Mouse (Mus musculus) kidney, postnatal 0 days (tissue): ENCODE results near the gene Gm20696. TPM values are rescaled to one million over a fixed set of nuclear protein-coding genes. Genes with fewer than 3 reads are reported as not detected.

Source experiments
- ATAC-seq: fragments of 200-750 bp; cut with Nextera tagmentation; replicated peaks from 2 replicates; pipeline ENCODE4 v1.8.0; 2017; ENCODE audit warnings: low read depth, moderate number of reproducible peaks, moderate TSS enrichment, moderate library complexity; ENCODE audit not compliant: low FRiP score
- DNase-seq: peaks from one replicate; pipeline ENCODE4 v3.0.0-alpha.2; 2016; ENCODE audit warnings: low spot score
- H3K27ac ChIP-seq: fragments of 300-500 bp; sonication (generic); 2 replicates; pipeline ENCODE4 v1.5.1; 2014; ENCODE audit warnings: mild to moderate bottlenecking
- H3K27me3 ChIP-seq: fragments of 300-500 bp; sonication (generic); 2 replicates; pipeline ENCODE4 v1.6.1; 2014; ENCODE audit warnings: low read length, mixed read lengths; ENCODE audit not compliant: insufficient read depth
- H3K36me3 ChIP-seq: fragments of 300-500 bp; sonication (generic); 2 replicates; pipeline ENCODE4 v1.6.1; 2014; ENCODE audit warnings: low read length, mixed read lengths; ENCODE audit not compliant: insufficient read depth
- H3K4me1 ChIP-seq: fragments of 300-500 bp; sonication (generic); replicated peaks from 2 replicates; pipeline ENCODE4 v1.6.1; 2014; ENCODE audit warnings: antibody characterized with exemption, low read length, mixed read lengths; ENCODE audit not compliant: insufficient read depth
- H3K4me2 ChIP-seq: fragments of 300-500 bp; sonication (generic); 2 replicates; pipeline ENCODE4 v1.6.1; 2014; ENCODE audit warnings: mild to moderate bottlenecking, low read length, moderate library complexity, mixed read lengths
- H3K4me3 ChIP-seq: fragments of 300-500 bp; sonication (generic); replicated peaks from 2 replicates; pipeline ENCODE4 v1.5.1; 2014; ENCODE audit warnings: low read depth, low read length
- H3K9ac ChIP-seq: fragments of 300-500 bp; sonication (generic); 2 replicates; pipeline ENCODE4 v1.6.1; 2014; ENCODE audit warnings: low read depth, low read length
- H3K9me3 ChIP-seq: fragments of 300-500 bp; sonication (generic); replicated peaks from 2 replicates; pipeline ENCODE4 v1.6.1; 2016; ENCODE audit warnings: low read length, inconsistent platforms, mixed read lengths
- CTCF ChIP-seq: IDR thresholded peaks from 2 replicates; pipeline ENCODE4 v1.5.1; 2016; ENCODE audit warnings: antibody characterized with exemption, low read depth, mild to moderate bottlenecking, moderate library complexity
- WGBS: fragments of 180-500 bp; shearing (Covaris S2); extraction: QIAGEN DNeasy Blood & Tissue Kit; methylation state at CpG from one replicate; pipeline ENCODE4 v1.1.7; 2014; 5-methylcytosine and 5-hydroxymethylcytosine counted together
- polyA plus RNA-seq: library from polyadenylated mRNA; unstranded; fragments of >200 nt; fragmentation: Nextera tagmentation; extraction: Ambion mirVana; gene quantifications from 2 replicates; pipeline ENCODE4 v1.2.1, GENCODE M21; 2015

Gene Gm20696
- polyA plus RNA-seq, 1 experiment from 2014 or later: 1.7 TPM

- 61% methylated on average over 7 of the region's 7 CpGs for WGBS
- no peak for DNase-seq
- no peaks in the 10 kb centered on the region for H3K36me3 ChIP-seq
- H3K27ac ChIP-seq: no peak overlapping the region
- no peaks in the 10 kb centered on the region for H3K27me3 ChIP-seq
- no peaks in the 10 kb centered on the region for H3K9me3 ChIP-seq
- H3K4me1 ChIP-seq: no peaks in the 10 kb centered on the region
- ATAC-seq: no peak
- no peak overlapping the region for H3K4me3 ChIP-seq
- no peak overlapping the region for H3K4me2 ChIP-seq
- TF ChIP-seq CTCF: no peak
- no peak overlapping the region for H3K9ac ChIP-seq
Observed at GRCm38 (mm10) chr6:99655488-99655887, 11.1 kb downstream of the Gm20696 start.

- Histone ChIP-seq H3K4me2 (no peak overlapping the region), H3K9me3 (no peaks in the 10 kb centered on the region), H3K4me1 (no peaks in the 10 kb centered on the region), H3K36me3 (no peaks in the 10 kb centered on the region), H3K9ac (no peak overlapping the region), H3K27ac (no peak overlapping the region), H3K27me3 (no peaks in the 10 kb centered on the region), H3K4me3 (no peak overlapping the region)
- no peak for TF ChIP-seq CTCF
- ATAC-seq (no peak), DNase-seq (no peak)
- 55% methylated on average over 5 of the region's 5 CpGs for WGBS
Observed at GRCm38 (mm10) chr6:99654343-99654742, 12.3 kb downstream of the Gm20696 start.

GRCm38 (mm10) chr6:99652341-99652740, 14.3 kb downstream of the Gm20696 start:
- H3K4me3 ChIP-seq: no peak overlapping the region
- H3K27me3 ChIP-seq: no peaks in the 10 kb centered on the region
- H3K4me1 ChIP-seq: no peaks in the 10 kb centered on the region
- no peak overlapping the region for H3K27ac ChIP-seq
- H3K4me2 ChIP-seq: no peak overlapping the region
- no peak overlapping the region for H3K9ac ChIP-seq
- no peaks in the 10 kb centered on the region for H3K36me3 ChIP-seq
- 87% methylated on average over 2 of the region's 2 CpGs for WGBS
- ATAC-seq (no peak), DNase-seq (peak; percentile 55)
- H3K9me3 ChIP-seq: no peaks in the 10 kb centered on the region
- TF ChIP-seq CTCF: peak; percentile 56

GRCm38 (mm10) chr6:99649307-99649706, 17.3 kb downstream of the Gm20696 start:
- Histone ChIP-seq H3K27me3 (no peaks in the 10 kb centered on the region), H3K9ac (no peak overlapping the region), H3K4me3 (no peak overlapping the region), H3K27ac (no peak overlapping the region), H3K4me1 (no peaks in the 10 kb centered on the region), H3K4me2 (no peak overlapping the region), H3K9me3 (no peaks in the 10 kb centered on the region), H3K36me3 (no peaks in the 10 kb centered on the region)
- TF ChIP-seq CTCF: no peak
- ATAC-seq (no peak), DNase-seq (no peak)
- 57% methylated on average over 2 of the region's 2 CpGs for WGBS

GRCm38 (mm10) chr6:99646344-99646743, 20.3 kb downstream of the Gm20696 start:
- 0 out of 2 replicates have a peak, but pooled peaks have one; percentile 56 for ATAC-seq
- no peak overlapping the region for H3K4me2 ChIP-seq
- H3K9ac ChIP-seq: no peak overlapping the region
- no peaks in the 10 kb centered on the region for H3K36me3 ChIP-seq
- DNase-seq: no peak
- H3K27ac ChIP-seq: no peak overlapping the region
- TF ChIP-seq CTCF: no peak
- H3K4me1 ChIP-seq: no peaks in the 10 kb centered on the region
- H3K9me3 ChIP-seq: no peaks in the 10 kb centered on the region
- WGBS: 57% methylated on average over 10 of the region's 10 CpGs
- H3K4me3 ChIP-seq: no peak overlapping the region
- no peaks in the 10 kb centered on the region for H3K27me3 ChIP-seq

GRCm38 (mm10) chr6:99644876-99645275, 21.7 kb downstream of the Gm20696 start:
- no peaks in the 10 kb centered on the region for H3K4me1 ChIP-seq
- H3K9ac ChIP-seq: no peak overlapping the region
- peak; percentile 20; the same call in 1 of the 2 replicates for TF ChIP-seq CTCF
- H3K27ac ChIP-seq: peak overlapping the region; percentile 40; the same call in 1 of the 2 replicates
- 77% methylated on average over 5 of the region's 5 CpGs for WGBS
- no peaks in the 10 kb centered on the region for H3K27me3 ChIP-seq
- no peaks in the 10 kb centered on the region for H3K36me3 ChIP-seq
- ATAC-seq (no peak), DNase-seq (no peak)
- H3K4me3 ChIP-seq: no peak overlapping the region
- no peaks in the 10 kb centered on the region for H3K9me3 ChIP-seq
- H3K4me2 ChIP-seq: no peak overlapping the region

- Histone ChIP-seq H3K4me3 (no peak overlapping the region), H3K9me3 (no peaks in the 10 kb centered on the region), H3K4me1 (no peaks in the 10 kb centered on the region), H3K4me2 (no peak overlapping the region), H3K9ac (no peak overlapping the region), H3K36me3 (no peaks in the 10 kb centered on the region), H3K27me3 (no peaks in the 10 kb centered on the region), H3K27ac (peak overlapping the region; percentile 40; the same call in 1 of the 2 replicates)
- WGBS: 71% methylated on average over 5 of the region's 5 CpGs
- DNase-seq (no peak), ATAC-seq (no peak)
- no peak for TF ChIP-seq CTCF
Observed at GRCm38 (mm10) chr6:99644386-99644785, 22.2 kb downstream of the Gm20696 start.
